Mouse (Mus musculus): ENCODE results near the gene Glra1.

The Glra1 gene

GRCm38 (mm10) chr11:55518806-55519674, 89.0 kb downstream of the Glra1 start:
- intact Hi-C loops (cut with DNase I) = loop anchor here (2.0 to 5.0 kb wide), 2 partner anchors 468 to 588 kb away; no protein-coding TSS in a partner anchor

GRCm38 (mm10) chr11:55517666-55518065, 90.3 kb downstream of the Glra1 start:
- intact Hi-C loops (cut with DNase I) = loop anchor here (2.0 to 5.0 kb wide), 2 partner anchors 470 to 589 kb away; no protein-coding TSS in a partner anchor

- intact Hi-C loops (cut with DNase I) = no loop called here
Measured at GRCm38 (mm10) chr11:55511374-55511773, 96.6 kb downstream of the Glra1 start.

- intact Hi-C loops (cut with DNase I) = no loop called here
Measured at GRCm38 (mm10) chr11:55505485-55505884, 102.5 kb downstream of the Glra1 start.

GRCm38 (mm10) chr11:55502886-55503285, 105.1 kb downstream of the Glra1 start:
- intact Hi-C loops (cut with DNase I) = no loop called here

- intact Hi-C loops (cut with DNase I) = no loop called here
Measured at GRCm38 (mm10) chr11:55501955-55502531, 106.0 kb downstream of the Glra1 start.

- intact Hi-C loops (cut with DNase I) = no loop called here
Measured at GRCm38 (mm10) chr11:55497885-55498284, 110.1 kb downstream of the Glra1 start.

GRCm38 (mm10) chr11:55496158-55496557, 111.8 kb downstream of the Glra1 start:
- intact Hi-C loops (cut with DNase I) = no loop called here

- intact Hi-C loops (cut with DNase I) = no loop called here
Measured at GRCm38 (mm10) chr11:55485443-55485842, 122.6 kb downstream of the Glra1 start.

GRCm38 (mm10) chr11:55473219-55473618, 134.8 kb downstream of the Glra1 start:
- intact Hi-C loops (cut with DNase I) = no loop called here

- intact Hi-C loops (cut with DNase I) = no loop called here
Measured at GRCm38 (mm10) chr11:55471467-55471866, 136.5 kb downstream of the Glra1 start.

- intact Hi-C loops (cut with DNase I) = no loop called here
Measured at GRCm38 (mm10) chr11:55470761-55471160, 137.2 kb downstream of the Glra1 start.

GRCm38 (mm10) chr11:55469923-55470691, 137.9 kb downstream of the Glra1 start:
- intact Hi-C loops (cut with DNase I) = no loop called here

GRCm38 (mm10) chr11:55469048-55469843, 138.8 kb downstream of the Glra1 start, which contains the start of gene G3bp1:
Gene G3bp1 (plus strand): TSS chr11:55469685.
- intact Hi-C loops (cut with DNase I) = no loop called here

GRCm38 (mm10) chr11:55468611-55469047, 139.4 kb downstream of the Glra1 start:
- intact Hi-C loops (cut with DNase I) = no loop called here

GRCm38 (mm10) chr11:55468012-55468411, 140.0 kb downstream of the Glra1 start:
- intact Hi-C loops (cut with DNase I) = no loop called here

GRCm38 (mm10) chr11:55465177-55465576, 142.8 kb downstream of the Glra1 start:
- intact Hi-C loops (cut with DNase I) = no loop called here

- intact Hi-C loops (cut with DNase I) = no loop called here
Measured at GRCm38 (mm10) chr11:55464707-55465106, 143.3 kb downstream of the Glra1 start.

Data from adrenal gland (tissue).